Mouse (Mus musculus): ENCODE data around the gene Caskin1.

DNA sequence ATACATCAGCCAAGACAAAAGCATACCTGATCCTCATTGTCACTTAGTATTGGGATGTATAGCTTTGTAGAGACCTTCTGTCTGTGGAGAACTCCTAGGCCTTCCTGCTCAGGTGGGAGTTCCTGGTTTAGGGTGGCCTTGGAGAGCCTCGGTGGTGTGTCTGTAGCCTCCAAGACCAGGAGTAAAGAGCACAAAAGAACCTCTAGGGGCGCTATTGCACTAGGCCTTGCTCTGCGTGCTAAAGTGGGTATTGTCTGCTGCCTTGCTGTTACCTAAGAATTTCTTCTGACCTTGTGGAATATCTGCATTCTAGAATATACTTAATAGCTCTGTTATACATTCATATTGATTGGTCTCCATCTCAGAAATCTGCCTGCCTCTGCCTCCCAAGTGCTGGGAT lies 52.0 kb downstream of the Caskin1 start:
- peak; percentile 85 for TF ChIP-seq CTCF (IDR thresholded peaks at IDR 0.05; ENCODE audit: low read depth)
- no peak for TF ChIP-seq EP300 (optimal IDR thresholded peaks at IDR 0.05)

All from stomach, postnatal 0 days (tissue).